Mouse (Mus musculus) bone marrow, adult 2 months (tissue): Measurements from ENCODE around the gene Tfb1m. TPM values are rescaled to one million over a fixed set of nuclear protein-coding genes. Genes with fewer than 3 reads are reported as not detected.

Experiments used
- H3K27ac ChIP-seq: fragments of 200-500 bp; 2 replicates; pipeline ENCODE4 v1.5.1; 2012; ENCODE audit warnings: low read depth, mild to moderate bottlenecking, control low read depth, inconsistent platforms, low read length; ENCODE audit not compliant: control insufficient read depth, poor library complexity, insufficient read depth
- H3K4me1 ChIP-seq: fragments of 200-500 bp; 2 replicates; pipeline ENCODE4 v1.6.1; 2011; ENCODE audit warnings: low read length; ENCODE audit not compliant: control insufficient read depth, insufficient read depth
- H3K4me3 ChIP-seq: fragments of 200-500 bp; replicated peaks from 2 replicates; pipeline ENCODE3; 2011; ENCODE audit warnings: mild to moderate bottlenecking, low read depth, low read length, control low read depth; ENCODE audit not compliant: control insufficient read depth
- CTCF ChIP-seq: fragments of 200-500 bp; IDR thresholded peaks from 2 replicates; pipeline ENCODE4 v1.5.1; 2011; ENCODE audit warnings: low read length, control low read depth; ENCODE audit not compliant: control insufficient read depth, insufficient read depth
- POLR2A ChIP-seq: fragments of 200-500 bp; IDR thresholded peaks from 2 replicates; pipeline ENCODE4 v1.6.1; 2011; ENCODE audit warnings: low read depth, mild to moderate bottlenecking, control low read depth, low read length, borderline replicate concordance; ENCODE audit not compliant: control insufficient read depth
- WGBS: fragments of 180-500 bp; shearing (Covaris S2); methylation state at CpG from one replicate; pipeline ENCODE4 v1.1.7; 2018; 5-methylcytosine and 5-hydroxymethylcytosine counted together
- polyA plus RNA-seq: library from polyadenylated mRNA; stranded (reverse); fragments of >200 nt; gene quantifications from 2 replicates; pipeline ENCODE4 v1.2.4, GENCODE M21; 2011; ENCODE audit warnings: low replicate concordance; ENCODE audit not compliant: missing spikeins, insufficient read depth, insufficient read length

The Tfb1m gene
- polyA plus RNA-seq, 1 experiment: 5.8 TPM

GRCm38 (mm10) chr17:3487721-3488601 lies 69.6 kb downstream of the Tfb1m start:
- H3K4me1 ChIP-seq: peaks cover 4% of the 10 kb centered on the region; the same call in 1 of the 2 replicates
- TF ChIP-seq POLR2A (no peak), CTCF (no peak)
- no peak overlapping the region for H3K27ac ChIP-seq
- WGBS: 55% methylated on average over 12 of the region's 12 CpGs
- H3K4me3 ChIP-seq: no peak overlapping the region

GRCm38 (mm10) chr17:3487211-3487610 lies 70.4 kb downstream of the Tfb1m start:
- 82% methylated on average over 4 of the region's 4 CpGs for WGBS
- TF ChIP-seq CTCF (no peak), POLR2A (no peak)
- Histone ChIP-seq H3K4me1 (peaks cover 4% of the 10 kb centered on the region; the same call in 1 of the 2 replicates), H3K4me3 (no peak overlapping the region), H3K27ac (no peak overlapping the region)

- Histone ChIP-seq H3K4me1 (peaks cover 3% of the 10 kb centered on the region; the same call in 1 of the 2 replicates), H3K27ac (no peak overlapping the region), H3K4me3 (no peak overlapping the region)
- TF ChIP-seq POLR2A (no peak), CTCF (no peak)
- WGBS: 81% methylated on average over 7 of the region's 7 CpGs
Observed at GRCm38 (mm10) chr17:3485851-3486250, 71.7 kb downstream of the Tfb1m start.

GRCm38 (mm10) chr17:3483091-3483490 lies 74.5 kb downstream of the Tfb1m start:
- Histone ChIP-seq H3K4me3 (no peak overlapping the region), H3K27ac (no peak overlapping the region), H3K4me1 (no peaks in the 10 kb centered on the region; the same call in 1 of the 2 replicates)
- no peak for TF ChIP-seq CTCF
- no peak for TF ChIP-seq POLR2A
- 46% methylated on average over 8 of the region's 8 CpGs for WGBS

- 77% methylated on average over 7 of the region's 7 CpGs for WGBS
- TF ChIP-seq POLR2A (no peak), CTCF (no peak)
- Histone ChIP-seq H3K27ac (no peak overlapping the region), H3K4me1 (no peaks in the 10 kb centered on the region), H3K4me3 (no peak overlapping the region)
Observed at GRCm38 (mm10) chr17:3481576-3482575, 75.7 kb downstream of the Tfb1m start.

GRCm38 (mm10) chr17:3476546-3476945 lies 81.0 kb downstream of the Tfb1m start:
- Histone ChIP-seq H3K4me3 (no peak overlapping the region), H3K27ac (no peak overlapping the region), H3K4me1 (no peaks in the 10 kb centered on the region)
- TF ChIP-seq POLR2A: no peak
- no peak for TF ChIP-seq CTCF
- WGBS: 69% methylated on average over 2 of the region's 2 CpGs

GRCm38 (mm10) chr17:3472018-3472417 lies 85.6 kb downstream of the Tfb1m start:
- no peak for TF ChIP-seq POLR2A
- no peak for TF ChIP-seq CTCF
- Histone ChIP-seq H3K4me1 (no peaks in the 10 kb centered on the region), H3K4me3 (no peak overlapping the region), H3K27ac (no peak overlapping the region)
- WGBS: 74% methylated on average over 6 of the region's 6 CpGs

Other genes starting within 250 kb of the Tfb1m start
- gene Tiam2, start 231.2 kb downstream of the Tfb1m start, polyA plus RNA-seq: 0.61 and 3.4 TPM in 2 replicates
- not detected in 2 replicates for gene Cldn20, start 25.2 kb downstream of the Tfb1m start, polyA plus RNA-seq
- not detected in 2 replicates for gene Nox3, start 138.5 kb upstream of the Tfb1m start, polyA plus RNA-seq